Mouse (Mus musculus) liver, embryonic 16.5 days (tissue): ENCODE results near the gene Tshr. TPM values are rescaled to one million over a fixed set of nuclear protein-coding genes. Genes with fewer than 3 reads are reported as not detected.
"Not testable (repeated sequence)": the region's sequence is repeated elsewhere in the genome, so short reads cannot be mapped to it uniquely, and the experiment has no call there.

Experiments
- ATAC-seq: fragments of 200-750 bp; cut with Nextera tagmentation; 2 replicates; pipeline ENCODE4 v1.8.0; 2017; ENCODE audit warnings: low read depth, mild to moderate bottlenecking, moderate number of reproducible peaks, moderate library complexity
- H3K27ac ChIP-seq: fragments of 300-500 bp; sonication (generic); 2 replicates; pipeline ENCODE4 v1.5.1; 2014; ENCODE audit warnings: mild to moderate bottlenecking, low read length
- H3K27me3 ChIP-seq: fragments of 300-500 bp; sonication (generic); 2 replicates; pipeline ENCODE4 v1.6.1; 2014; ENCODE audit warnings: low read depth, low read length, mixed read lengths; ENCODE audit not compliant: control insufficient read depth, insufficient read depth
- H3K36me3 ChIP-seq: fragments of 300-500 bp; sonication (generic); 2 replicates; pipeline ENCODE4 v1.6.1; 2014; ENCODE audit warnings: mild to moderate bottlenecking; ENCODE audit not compliant: control insufficient read depth, insufficient read depth
- H3K4me1 ChIP-seq: fragments of 300-500 bp; sonication (generic); 2 replicates; pipeline ENCODE4 v1.6.1; 2014; ENCODE audit warnings: low read depth, low read length, mixed read lengths; ENCODE audit not compliant: control insufficient read depth
- H3K4me2 ChIP-seq: fragments of 300-500 bp; sonication (generic); 2 replicates; pipeline ENCODE4 v1.6.1; 2014; ENCODE audit warnings: low read depth, low read length, mixed read lengths
- H3K4me3 ChIP-seq: fragments of 300-500 bp; sonication (generic); 2 replicates; pipeline ENCODE4 v1.5.1; 2014; ENCODE audit warnings: low read depth, mild to moderate bottlenecking, low read length
- H3K9ac ChIP-seq: fragments of 300-500 bp; sonication (generic); 2 replicates; pipeline ENCODE4 v1.6.1; 2014; ENCODE audit warnings: low read depth, low read length
- H3K9me3 ChIP-seq: fragments of 300-500 bp; sonication (generic); replicated peaks from 2 replicates; pipeline ENCODE4 v1.6.1; 2016; ENCODE audit warnings: low read length; ENCODE audit not compliant: control insufficient read depth
- WGBS: fragments of 180-500 bp; shearing (Covaris S2); extraction: QIAGEN DNeasy Blood & Tissue Kit; methylation state at CpG from one replicate; pipeline ENCODE4 v1.1.7; 2014; ENCODE audit not compliant: insufficient replicate concordance; 5-methylcytosine and 5-hydroxymethylcytosine counted together
- polyA plus RNA-seq: library from polyadenylated mRNA; unstranded; fragments of >200 nt; fragmentation: Nextera tagmentation; extraction: Ambion mirVana; gene quantifications from 2 replicates; pipeline ENCODE4 v1.2.1, GENCODE M21; 2015

The Tshr gene
- polyA plus RNA-seq, 1 experiment from 2014 or later: 0.09 TPM

GRCm38 (mm10) chr12:91534514-91534913, 150.2 kb downstream of the Tshr start:
- Histone ChIP-seq H3K9ac (no peak overlapping the region), H3K4me2 (no peak overlapping the region), H3K4me1 (no peaks in the 10 kb centered on the region), H3K36me3 (no peaks in the 10 kb centered on the region), H3K27ac (no peak overlapping the region), H3K4me3 (no peak overlapping the region), H3K27me3 (no peaks in the 10 kb centered on the region), H3K9me3 (no peaks in the 10 kb centered on the region)
- WGBS: 34% methylated on average over 6 of the region's 6 CpGs
- ATAC-seq: no peak

GRCm38 (mm10) chr12:91540202-91540601, 155.8 kb downstream of the Tshr start:
- Histone ChIP-seq H3K4me3 (no peak overlapping the region), H3K4me2 (no peak overlapping the region), H3K27me3 (no peaks in the 10 kb centered on the region), H3K27ac (no peak overlapping the region), H3K9ac (no peak overlapping the region), H3K36me3 (no peaks in the 10 kb centered on the region), H3K4me1 (no peaks in the 10 kb centered on the region), H3K9me3 (no peaks in the 10 kb centered on the region)
- no peak for ATAC-seq
- WGBS: 68% methylated on average over 7 of the region's 7 CpGs

GRCm38 (mm10) chr12:91549471-91549870, 165.1 kb downstream of the Tshr start:
- H3K9ac ChIP-seq: no peak overlapping the region
- no peak for ATAC-seq
- H3K4me2 ChIP-seq: no peak overlapping the region
- no peaks in the 10 kb centered on the region for H3K27me3 ChIP-seq
- 72% methylated on average over 9 of the region's 9 CpGs for WGBS
- H3K9me3 ChIP-seq: no peaks in the 10 kb centered on the region
- no peak overlapping the region for H3K4me3 ChIP-seq
- no peaks in the 10 kb centered on the region for H3K36me3 ChIP-seq
- H3K4me1 ChIP-seq: no peaks in the 10 kb centered on the region; the same call in 1 of the 2 replicates
- H3K27ac ChIP-seq: no peak overlapping the region

DNA sequence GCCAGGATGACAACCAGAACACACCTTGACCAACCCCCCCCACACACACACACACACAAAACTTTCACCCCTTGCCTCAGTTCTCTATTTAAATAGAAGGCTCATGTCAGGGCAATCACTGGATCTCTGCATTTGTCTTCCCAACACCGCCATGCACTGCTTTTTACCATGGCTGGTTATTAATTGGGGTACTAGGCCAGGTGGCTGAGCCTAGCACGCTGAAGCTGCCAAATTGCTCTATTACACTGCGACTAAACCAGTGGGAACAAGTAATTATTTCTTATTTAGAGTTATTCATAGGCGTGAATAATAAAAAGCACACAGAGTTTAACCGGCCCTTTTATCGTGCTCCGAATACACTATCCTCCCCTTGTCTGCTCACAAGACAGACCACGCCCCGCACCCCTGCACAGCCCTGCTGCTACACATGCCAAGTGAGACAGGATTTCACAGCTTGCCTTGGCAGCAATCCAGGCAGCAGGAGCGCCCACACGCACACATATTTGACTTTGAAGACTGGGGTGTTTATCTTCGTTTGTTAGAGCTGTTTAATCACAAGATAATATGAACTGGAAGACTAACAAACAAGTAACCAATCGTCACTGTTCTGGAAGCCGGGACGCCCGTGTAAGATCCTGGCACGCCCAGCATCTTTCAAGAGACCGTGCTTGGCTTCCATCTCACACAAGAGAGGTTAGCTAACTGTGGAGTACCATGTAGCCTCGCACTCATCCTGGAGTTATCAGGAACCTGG, 167.6 kb downstream of the Tshr start:
- no peak overlapping the region for H3K27ac ChIP-seq
- no peaks in the 10 kb centered on the region for H3K27me3 ChIP-seq
- no peak overlapping the region for H3K4me2 ChIP-seq
- H3K9ac ChIP-seq: no peak overlapping the region
- 67% methylated on average over 19 of the region's 19 CpGs for WGBS
- H3K9me3 ChIP-seq: no peaks in the 10 kb centered on the region
- peaks cover 2% of the 10 kb centered on the region for H3K36me3 ChIP-seq
- ATAC-seq: peak; percentile 51
- H3K4me3 ChIP-seq: no peak overlapping the region
- H3K4me1 ChIP-seq: no peaks in the 10 kb centered on the region; the same call in 1 of the 2 replicates

DNA sequence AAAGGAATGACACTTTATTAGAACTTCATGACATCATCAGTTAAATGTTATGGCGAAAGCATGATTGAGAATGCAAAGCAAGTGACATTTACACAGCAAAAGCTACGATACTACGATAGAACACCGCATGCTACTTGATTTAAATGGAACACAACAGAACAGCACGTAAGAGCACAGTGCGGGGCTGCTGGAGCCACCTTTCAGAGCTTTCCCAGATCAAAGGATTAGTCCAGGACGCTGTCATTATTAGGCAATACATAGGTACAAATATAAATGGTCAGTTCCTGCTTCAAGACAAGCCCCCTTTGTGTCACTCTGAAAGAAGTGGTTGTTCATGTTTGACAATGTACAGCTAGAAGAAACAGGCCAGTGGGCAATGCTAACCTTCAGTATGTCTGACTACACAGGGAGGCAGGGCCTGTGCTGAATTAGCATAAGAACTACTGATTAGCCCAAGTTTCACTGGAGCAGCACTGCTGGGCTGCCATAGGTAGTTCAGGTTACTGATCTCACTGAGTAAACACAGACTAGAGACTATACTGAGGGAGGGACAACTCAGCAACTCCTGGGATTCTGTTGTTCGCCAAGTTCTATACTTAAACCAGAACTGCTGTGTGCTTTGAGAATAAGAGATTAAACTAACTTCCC, 173.1 kb downstream of the Tshr start:
- H3K36me3 ChIP-seq: peaks cover 12% of the 10 kb centered on the region
- not testable (repeated sequence) for H3K9ac ChIP-seq, H3K4me3 ChIP-seq, H3K9me3 ChIP-seq, H3K27ac ChIP-seq, H3K27me3 ChIP-seq, H3K4me2 ChIP-seq, H3K4me1 ChIP-seq
- 91% methylated on average over 8 of the region's 8 CpGs for WGBS
- peak; percentile 79 for ATAC-seq

GRCm38 (mm10) chr12:91558152-91558551, 173.8 kb downstream of the Tshr start:
- not testable (repeated sequence) for H3K9ac ChIP-seq, H3K4me1 ChIP-seq, H3K4me2 ChIP-seq, ATAC-seq, H3K27ac ChIP-seq, H3K9me3 ChIP-seq, H3K4me3 ChIP-seq, H3K27me3 ChIP-seq
- H3K36me3 ChIP-seq: peaks cover 18% of the 10 kb centered on the region
- 83% methylated on average over 4 of the region's 4 CpGs for WGBS

DNA sequence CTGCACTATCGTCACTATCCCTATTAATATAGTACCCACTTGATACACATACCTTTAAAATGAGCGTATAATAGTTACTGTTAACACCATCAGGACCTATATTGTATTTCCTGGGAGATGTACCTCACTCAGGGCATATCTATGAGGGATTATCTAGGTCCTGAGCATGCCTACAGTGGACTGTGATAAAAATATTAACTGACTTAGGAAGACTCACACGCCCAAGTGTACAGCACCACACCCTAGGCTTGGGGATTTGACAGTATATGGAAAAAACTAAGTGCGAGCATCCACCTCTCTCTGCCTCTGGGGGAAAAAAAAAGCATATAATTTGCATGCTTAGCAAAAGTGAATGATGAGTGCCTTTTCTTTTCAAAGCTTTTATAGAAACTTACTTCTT, 182.8 kb downstream of the Tshr start:
- peak; percentile 60 for ATAC-seq
- Histone ChIP-seq H3K27ac (no peak overlapping the region), H3K4me1 (no peaks in the 10 kb centered on the region; the same call in 1 of the 2 replicates), H3K9ac (no peak overlapping the region), H3K36me3 (peaks cover 48% of the 10 kb centered on the region), H3K9me3 (no peaks in the 10 kb centered on the region), H3K4me3 (no peak overlapping the region), H3K27me3 (no peaks in the 10 kb centered on the region), H3K4me2 (no peak overlapping the region)
- 62% methylated on average over 4 of the region's 4 CpGs for WGBS

DNA sequence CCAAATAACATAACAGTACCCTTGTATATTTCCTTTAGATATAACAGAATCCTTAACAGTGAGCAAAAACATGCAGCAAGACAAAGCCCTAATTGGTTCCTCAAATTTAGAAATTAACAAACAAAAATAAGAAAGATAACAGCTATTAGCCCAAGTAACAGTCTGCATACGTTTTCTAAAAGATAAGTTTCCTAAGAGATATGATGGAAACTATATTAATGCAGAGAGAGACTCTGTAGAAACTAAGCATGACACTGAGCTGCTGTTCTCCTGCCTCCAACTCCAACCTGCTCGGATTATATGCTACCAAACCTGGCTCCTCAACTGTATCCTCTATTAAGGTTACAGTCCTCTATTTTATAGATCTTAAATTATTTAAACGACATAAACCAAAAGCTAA, 184.9 kb downstream of the Tshr start:
- Histone ChIP-seq H3K9ac (no peak overlapping the region), H3K27ac (no peak overlapping the region), H3K4me1 (no peaks in the 10 kb centered on the region; the same call in 1 of the 2 replicates), H3K9me3 (no peaks in the 10 kb centered on the region), H3K36me3 (peaks cover 38% of the 10 kb centered on the region), H3K4me3 (no peak overlapping the region), H3K4me2 (no peak overlapping the region), H3K27me3 (no peaks in the 10 kb centered on the region)
- 57% methylated on average over 3 of the region's 3 CpGs for WGBS
- no peak for ATAC-seq

GRCm38 (mm10) chr12:91571708-91572107, 187.3 kb downstream of the Tshr start:
- no peaks in the 10 kb centered on the region for H3K27me3 ChIP-seq
- no peak overlapping the region for H3K9ac ChIP-seq
- H3K27ac ChIP-seq: no peak overlapping the region
- no peaks in the 10 kb centered on the region for H3K9me3 ChIP-seq
- no peaks in the 10 kb centered on the region; the same call in 1 of the 2 replicates for H3K4me1 ChIP-seq
- no peak overlapping the region for H3K4me3 ChIP-seq
- ATAC-seq: no peak
- 89% methylated on average over 2 of the region's 2 CpGs for WGBS
- H3K4me2 ChIP-seq: no peak overlapping the region
- peaks cover 39% of the 10 kb centered on the region for H3K36me3 ChIP-seq
